Mouse (Mus musculus) erythroblast, adult 5-6 weeks (primary cell): Measurements from ENCODE around the gene Gpr83. TPM values are rescaled to one million over a fixed set of nuclear protein-coding genes. Genes with fewer than 3 reads are reported as not detected.

Experiments used
- ATAC-seq: replicated peaks from 2 replicates; pipeline ENCODE4 v1.8.0; 2016; ENCODE audit warnings: moderate number of reproducible peaks, mild to moderate bottlenecking, moderate TSS enrichment, inconsistent platforms; ENCODE audit not compliant: poor library complexity, low FRiP score, severe bottlenecking
- total RNA-seq, 2 experiments: library from RNA; stranded (forward) in 1 of 2; stranded (reverse) in 1 of 2; fragments of 150-400 nt in 1 of 2; fragments of 200-764, 138-1000 nt in 1 of 2; gene quantifications; 2 replicates each; pipeline versions ENCODE4 v1.2.3 to v1.2.4; 2015 to 2017; ENCODE audit warnings: low replicate concordance in 2 of 2

Gpr83 gene
- total RNA-seq, 2 experiments from 2014 or later, result not detected

DNA sequence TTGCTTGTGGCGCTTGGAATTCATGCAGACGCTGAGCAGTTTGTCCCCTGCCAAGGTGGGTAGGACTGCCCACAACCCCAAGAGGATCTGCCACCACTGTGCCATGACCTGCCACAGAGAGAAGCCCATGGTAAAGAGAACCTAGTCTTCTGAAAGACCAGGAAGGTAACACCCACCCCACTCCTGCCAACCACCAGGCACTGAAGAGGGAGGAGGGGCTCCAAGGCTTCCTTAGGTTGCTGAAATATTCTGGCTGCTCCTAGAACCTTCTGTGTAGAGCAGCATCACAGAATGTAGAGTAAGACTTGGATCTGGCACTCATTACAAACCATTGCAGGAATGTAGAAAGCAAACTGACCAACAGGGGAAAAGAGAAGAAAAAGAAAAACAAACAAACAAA is 42.4 kb downstream of the Gpr83 start:
- no peak for ATAC-seq

DNA sequence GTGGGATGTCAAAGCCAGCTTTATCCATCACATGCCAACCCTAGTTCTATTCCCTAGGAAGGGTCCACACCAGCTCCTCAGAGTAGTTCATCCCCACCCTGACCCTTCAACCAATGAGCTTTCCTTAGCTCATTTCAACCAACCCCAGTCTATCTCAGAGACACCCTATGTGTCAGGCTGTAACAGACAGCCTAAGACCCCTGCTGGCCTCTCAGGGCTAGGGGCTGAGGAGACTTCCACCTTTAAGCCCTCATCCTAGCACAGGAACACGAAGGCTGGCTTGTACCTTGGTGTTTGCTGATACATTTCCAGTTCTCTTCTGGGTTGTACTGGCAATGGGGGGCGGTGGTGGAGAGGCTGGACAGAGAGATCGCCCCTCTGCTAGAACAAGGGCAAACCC is 43.0 kb downstream of the Gpr83 start:
- no peak for ATAC-seq

DNA sequence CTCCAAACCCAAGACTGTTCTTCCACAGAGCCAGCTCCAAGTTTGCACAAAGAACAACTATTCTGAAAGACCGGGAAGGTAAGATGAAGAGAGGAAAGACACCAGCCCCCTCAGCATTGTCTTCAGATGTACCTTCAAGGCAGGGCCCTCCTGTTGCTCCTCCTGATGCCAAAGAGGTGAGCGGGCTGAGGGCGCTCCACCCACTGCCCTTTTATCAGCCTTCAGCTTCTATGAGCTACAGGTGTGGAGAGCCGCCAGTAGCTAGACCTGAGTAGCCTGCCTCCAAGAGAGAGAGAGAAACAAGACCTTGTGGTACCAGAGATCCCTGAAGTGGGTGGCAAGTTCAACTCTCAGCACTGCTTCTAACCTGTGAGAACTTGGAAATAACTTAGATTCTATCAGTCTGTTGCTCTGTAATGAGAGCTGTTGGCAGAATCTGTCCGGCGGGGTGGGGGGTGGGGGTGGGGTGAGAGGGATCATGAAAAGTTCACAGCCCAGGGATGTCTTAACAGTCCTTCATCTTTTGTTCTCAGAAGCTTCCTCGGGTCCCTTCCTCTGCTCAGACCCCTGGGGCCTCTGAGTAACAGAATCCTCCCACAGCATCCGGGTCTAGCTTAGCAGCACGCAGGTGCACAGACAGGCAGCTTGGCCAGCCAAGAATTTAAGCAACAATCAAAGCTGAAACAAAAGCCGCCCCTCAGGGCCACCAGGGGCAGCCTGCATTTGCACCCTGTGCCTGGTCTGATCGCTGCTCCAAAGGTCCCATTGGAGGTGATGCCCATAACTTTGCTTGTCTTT is 43.8 kb downstream of the Gpr83 start, which contains the start of gene Izumo1r:
Izumo1r (minus strand) TSS at position 369 of the 798 bp plus-strand sequence.
- no peak for ATAC-seq

DNA sequence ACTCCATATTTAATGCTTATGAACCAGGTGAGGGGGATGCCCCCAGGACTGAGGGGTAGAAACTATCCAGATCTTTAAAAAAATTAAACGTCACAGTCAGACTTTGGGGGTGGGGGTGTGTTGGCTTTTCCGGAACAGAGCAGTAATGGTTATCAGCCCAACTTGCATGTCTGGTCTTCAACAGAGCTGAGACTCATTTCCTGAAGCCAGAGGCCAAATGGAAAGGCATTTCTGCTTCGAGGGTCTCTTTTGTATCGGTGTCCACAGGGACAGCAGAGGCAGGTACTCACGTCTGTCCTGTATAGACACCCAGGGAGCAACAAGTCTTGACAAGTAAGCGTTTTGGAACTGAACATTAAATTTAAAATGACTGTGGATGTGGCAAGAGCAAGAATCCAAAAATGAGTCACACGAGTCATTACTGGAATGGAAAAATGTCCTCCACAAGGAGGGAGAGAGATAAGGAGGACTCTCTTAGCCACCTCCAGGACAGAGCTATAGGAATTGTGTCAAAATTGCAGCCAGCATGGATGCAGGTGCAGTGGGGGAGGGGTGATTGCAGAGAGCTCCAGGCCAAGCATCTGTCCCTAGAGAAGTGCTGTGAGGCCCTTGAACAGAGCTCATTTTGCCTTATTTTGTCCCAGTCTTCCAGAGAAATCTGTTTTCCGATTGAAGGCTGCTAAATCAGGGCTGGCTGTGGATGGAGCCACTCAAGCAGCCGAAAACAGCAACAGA is 44.9 kb downstream of the Gpr83 start:
- ATAC-seq, result no peak

DNA sequence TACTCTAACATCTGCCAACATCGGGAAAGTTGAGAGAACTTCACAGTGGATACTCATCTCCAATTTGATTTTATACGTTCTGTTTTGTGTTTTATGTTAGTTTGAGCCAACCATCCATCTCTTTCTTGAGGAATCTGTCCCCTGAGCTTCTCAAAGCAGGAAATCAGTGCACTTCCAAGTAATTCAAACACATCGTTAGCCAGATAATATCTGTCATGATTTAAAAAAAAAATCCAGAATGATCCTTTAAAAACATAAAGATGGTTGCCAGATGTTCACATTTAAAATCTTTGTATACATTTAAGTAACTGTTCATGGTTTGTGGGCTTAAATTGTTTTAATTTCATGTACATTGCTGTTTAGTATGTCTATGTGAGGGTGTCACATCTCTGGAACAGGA is 45.9 kb downstream of the Gpr83 start:
- ATAC-seq, result no peak

DNA sequence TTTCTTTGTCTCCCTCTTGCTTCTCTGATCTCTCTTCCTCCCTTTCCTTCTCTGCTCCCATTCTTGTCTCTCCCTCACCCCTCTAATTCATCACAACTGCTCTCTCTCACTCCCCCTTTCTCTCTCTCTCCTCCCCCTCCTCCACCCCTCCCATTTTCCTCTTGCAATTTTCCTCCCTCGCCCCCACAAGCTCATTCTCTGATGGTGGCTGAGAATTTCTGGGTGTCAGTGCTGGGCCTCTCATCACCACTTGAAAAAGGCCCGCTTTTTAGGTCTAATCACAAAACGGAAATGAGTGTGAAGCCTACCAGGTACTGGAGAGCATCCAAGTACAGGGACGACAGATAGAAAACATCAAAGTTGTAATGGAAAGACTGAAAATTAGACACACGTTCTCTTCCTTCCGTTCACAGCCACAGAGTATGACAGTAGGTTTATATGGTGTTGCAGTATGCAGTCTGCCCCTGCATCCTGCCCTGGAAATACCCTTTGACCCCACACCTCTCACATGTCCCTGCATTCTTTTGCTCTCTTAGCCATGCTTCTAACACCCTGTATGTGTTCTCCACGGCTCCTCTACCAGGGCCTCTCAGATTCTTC is 47.9 kb downstream of the Gpr83 start:
- ATAC-seq, result no peak

DNA sequence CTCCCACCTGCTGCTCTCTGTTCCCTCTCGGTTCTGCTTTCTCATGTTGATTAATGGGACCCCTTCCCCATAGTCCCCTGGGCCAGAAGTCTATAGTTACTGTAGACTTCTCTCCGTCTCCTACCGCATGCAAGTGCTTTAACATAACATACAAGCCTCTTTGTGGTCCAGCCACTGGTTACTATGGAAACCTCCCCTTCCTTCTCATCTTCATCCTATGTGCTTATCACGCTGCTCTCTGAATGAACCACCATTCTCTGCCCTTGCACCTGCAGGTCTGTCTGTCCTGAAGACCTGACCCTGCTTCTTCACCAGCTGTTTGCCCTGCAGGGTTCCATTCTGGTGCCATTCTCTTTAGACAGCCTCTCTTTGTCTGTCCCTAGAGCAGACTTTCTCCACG is 50.0 kb downstream of the Gpr83 start:
- no peak for ATAC-seq

DNA sequence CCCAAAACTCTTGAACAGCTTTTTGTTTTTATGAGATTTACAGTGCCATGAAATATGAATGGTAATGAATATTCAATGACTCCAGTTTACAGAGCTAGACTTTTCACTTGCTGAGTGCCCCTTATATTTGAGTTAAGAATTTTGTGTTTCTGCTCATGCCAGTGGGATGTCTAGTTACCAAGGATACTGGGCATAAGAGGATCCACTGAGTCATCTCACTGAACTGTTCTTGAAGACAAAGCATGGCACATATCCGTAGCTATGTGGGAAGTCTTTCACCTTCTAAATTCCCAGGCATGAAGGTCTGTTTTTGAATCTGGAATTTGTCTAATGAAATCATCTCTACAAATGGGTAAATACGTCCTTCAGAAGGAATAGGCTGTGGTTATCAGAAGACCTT is 52.0 kb downstream of the Gpr83 start:
- ATAC-seq, result no peak

DNA sequence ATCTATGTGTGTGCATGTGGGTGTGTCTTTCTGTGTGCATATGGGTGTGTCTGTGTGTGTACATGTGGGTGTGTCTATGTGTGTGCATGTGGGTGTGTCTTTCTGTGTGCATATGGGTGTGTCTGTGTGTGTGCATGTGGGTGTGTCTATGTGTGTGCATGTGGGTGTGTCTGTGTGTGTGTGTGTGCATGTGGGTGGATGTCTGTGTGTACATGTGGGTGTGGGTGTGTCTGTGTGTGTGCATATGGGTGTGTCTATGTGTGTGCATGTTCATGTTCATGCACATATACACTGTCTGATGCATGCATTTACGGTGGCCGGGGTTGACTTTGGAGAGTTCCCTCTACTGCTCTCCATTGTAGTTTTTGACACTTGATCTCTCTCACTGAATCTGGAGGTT is 57.7 kb downstream of the Gpr83 start:
- ATAC-seq, result no peak

DNA sequence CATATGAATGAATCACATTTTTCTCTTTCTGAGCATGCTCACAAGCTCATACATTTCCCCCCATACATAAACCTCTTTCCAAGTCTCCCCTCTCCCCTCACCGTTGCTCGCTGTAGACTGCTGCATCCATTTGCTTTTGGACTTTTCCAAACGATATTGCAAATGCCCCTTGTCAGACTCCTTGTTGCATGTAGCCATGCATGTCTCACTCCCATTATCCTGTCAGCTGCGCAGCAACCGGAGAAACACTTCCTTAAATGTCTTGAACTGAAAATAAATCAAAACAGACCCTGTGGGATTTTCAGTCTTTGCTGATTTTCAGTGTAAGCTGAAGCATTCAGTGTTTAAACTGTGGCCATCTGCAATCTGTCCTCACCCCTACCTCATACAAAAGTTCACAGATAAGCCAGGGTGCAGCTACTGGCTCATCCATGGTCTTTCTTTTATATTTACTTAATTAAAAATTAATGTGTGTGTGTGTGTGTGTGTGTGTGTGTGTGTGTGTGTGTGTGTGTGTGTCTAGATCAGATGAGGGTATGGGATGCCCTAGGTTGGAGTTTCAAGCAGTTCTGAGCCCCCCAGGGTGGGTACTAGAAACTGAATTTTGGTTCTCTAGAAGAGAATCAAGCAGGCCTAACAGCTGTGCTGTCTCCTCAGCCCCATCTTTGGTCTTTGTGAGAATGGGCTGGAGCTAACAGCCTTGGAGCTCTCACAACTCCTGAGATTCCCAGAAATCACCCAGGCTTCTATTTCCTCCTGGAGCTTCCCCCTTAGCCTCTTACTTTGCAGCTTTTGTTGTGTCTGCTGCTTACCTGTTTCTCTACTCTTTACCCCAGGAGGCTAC is 59.0 kb downstream of the Gpr83 start:
- no peak for ATAC-seq

Other genes starting within 250 kb of the Gpr83 start
- gene Amotl1, start 215.2 kb upstream of the Gpr83 start, total RNA-seq (2015; ENCODE audit: low replicate concordance), result 0.21 TPM in 1 of 2 replicates, not detected in the other
- gene Amotl1, start 215.2 kb upstream of the Gpr83 start, total RNA-seq (2017; ENCODE audit: low replicate concordance), result not detected in 2 replicates
- gene Piwil4, start 119.5 kb upstream of the Gpr83 start, total RNA-seq (2015; ENCODE audit: low replicate concordance), result not detected in 2 replicates
- not detected in 2 replicates for gene Piwil4, start 119.5 kb upstream of the Gpr83 start, total RNA-seq (2017; ENCODE audit: low replicate concordance)
- 2.3 and 3.7 TPM in 2 replicates for gene Fut4, start 107.8 kb upstream of the Gpr83 start, total RNA-seq (2015; ENCODE audit: low replicate concordance)
- 1.4 and 2.1 TPM in 2 replicates for gene Fut4, start 107.8 kb upstream of the Gpr83 start, total RNA-seq (2017; ENCODE audit: low replicate concordance)
- gene 1700012B09Rik, start 89.2 kb upstream of the Gpr83 start, total RNA-seq (2015; ENCODE audit: low replicate concordance), result not detected in 2 replicates
- not detected in 2 replicates for gene 1700012B09Rik, start 89.2 kb upstream of the Gpr83 start, total RNA-seq (2017; ENCODE audit: low replicate concordance)
- gene Mre11a, start 75.6 kb upstream of the Gpr83 start, total RNA-seq (2015; ENCODE audit: low replicate concordance), result 22.3 and 27.8 TPM in 2 replicates
- gene Mre11a, start 75.6 kb upstream of the Gpr83 start, total RNA-seq (2017; ENCODE audit: low replicate concordance), result 15.0 and 19.0 TPM in 2 replicates
- gene Ankrd49, start 75.4 kb upstream of the Gpr83 start, total RNA-seq (2015; ENCODE audit: low replicate concordance), result 5.9 and 21.3 TPM in 2 replicates
- 13.6 and 18.0 TPM in 2 replicates for gene Ankrd49, start 75.4 kb upstream of the Gpr83 start, total RNA-seq (2017; ENCODE audit: low replicate concordance)
- not detected in 2 replicates for gene Izumo1r, start 43.7 kb downstream of the Gpr83 start, total RNA-seq (2015; ENCODE audit: low replicate concordance)
- gene Izumo1r, start 43.7 kb downstream of the Gpr83 start, total RNA-seq (2017; ENCODE audit: low replicate concordance), result not detected in 2 replicates
- gene Panx1, start 185.3 kb downstream of the Gpr83 start, total RNA-seq (2015; ENCODE audit: low replicate concordance), result 0.42 and 0.77 TPM in 2 replicates
- gene Panx1, start 185.3 kb downstream of the Gpr83 start, total RNA-seq (2017; ENCODE audit: low replicate concordance), result 0.42 and 1.3 TPM in 2 replicates